Mouse (Mus musculus) myocyte (in vitro differentiated cells): ENCODE measurements around the gene Elk3.

Experiments
- CEBPB ChIP-seq: IDR thresholded peaks from 2 replicates; pipeline ENCODE4 v1.6.1; 2011; ENCODE audit warnings: mild to moderate bottlenecking, moderate library complexity; ENCODE audit not compliant: poor library complexity, insufficient read depth, severe bottlenecking
- E2F4 ChIP-seq: IDR thresholded peaks from one replicate; pipeline ENCODE4 v1.6.1; 2011; ENCODE audit warnings: mild to moderate bottlenecking, control low read depth, moderate library complexity; ENCODE audit not compliant: insufficient read depth
- MAX ChIP-seq: IDR thresholded peaks from one replicate; pipeline ENCODE4 v1.6.1; 2011; ENCODE audit warnings: low read depth, mild to moderate bottlenecking, control low read depth
- MYOD1 ChIP-seq, 3 experiments: IDR thresholded peaks; one replicate each; pipeline ENCODE4 v1.6.1; 2011; ENCODE audit warnings: control low read depth in 2 of 3, low read depth in 2 of 3, mild to moderate bottlenecking in 2 of 3, moderate library complexity in 1 of 3; ENCODE audit not compliant: insufficient read length in 2 of 3, control insufficient read depth in 1 of 3
- MYOG ChIP-seq, 3 experiments: IDR thresholded peaks; one replicate each; pipeline ENCODE4 v1.6.1; 2011; ENCODE audit warnings: control low read depth in 2 of 3, low read depth in 2 of 3, mild to moderate bottlenecking in 2 of 3; ENCODE audit not compliant: insufficient read length in 2 of 3, control insufficient read depth in 1 of 3, insufficient read depth in 1 of 3
- POLR2A ChIP-seq: IDR thresholded peaks from one replicate; pipeline ENCODE4 v1.6.1; 2011; ENCODE audit warnings: low read depth, mild to moderate bottlenecking, control low read depth, moderate library complexity; ENCODE audit not compliant: insufficient read length
- POLR2AphosphoS2 ChIP-seq: IDR thresholded peaks from one replicate; pipeline ENCODE4 v1.6.1; 2011; ENCODE audit warnings: low read depth, control low read depth; ENCODE audit not compliant: insufficient read length
- REST ChIP-seq: IDR thresholded peaks from one replicate; pipeline ENCODE4 v1.6.1; 2011; ENCODE audit warnings: mild to moderate bottlenecking, control low read depth, moderate library complexity; ENCODE audit not compliant: insufficient read depth, insufficient read length
- TCF12 ChIP-seq: IDR thresholded peaks from one replicate; pipeline ENCODE4 v1.6.1; 2011; ENCODE audit warnings: mild to moderate bottlenecking, control low read depth; ENCODE audit not compliant: poor library complexity, insufficient read depth, severe bottlenecking
- TCF3 ChIP-seq: IDR thresholded peaks from one replicate; pipeline ENCODE4 v1.6.1; 2011; ENCODE audit warnings: low read depth, control low read depth; ENCODE audit not compliant: insufficient read length
- USF1 ChIP-seq: IDR thresholded peaks from one replicate; pipeline ENCODE4 v1.6.1; 2011; ENCODE audit warnings: low read depth, mild to moderate bottlenecking, control low read depth, moderate library complexity

DNA sequence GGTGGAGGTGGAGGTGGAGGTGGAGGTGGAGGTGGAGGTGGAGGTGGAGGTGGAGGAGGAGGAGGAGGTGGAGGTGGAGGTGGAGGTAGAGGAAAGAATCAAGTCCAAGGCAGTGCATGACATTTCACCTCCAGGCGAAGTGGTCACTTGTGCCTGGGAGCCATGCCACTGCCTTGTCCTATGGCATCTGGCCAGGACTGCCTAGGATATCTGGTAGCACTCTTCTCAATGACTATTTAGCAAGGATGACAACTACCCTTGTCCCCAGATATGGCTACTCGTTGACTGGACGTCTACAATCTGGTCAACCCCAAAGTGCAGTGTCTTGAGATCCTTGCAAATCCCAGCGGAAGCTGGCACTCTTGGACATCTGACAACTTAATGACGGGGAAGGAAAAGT lies 27.6 kb upstream of the Elk3 start:
- TF ChIP-seq POLR2A, result no peak
- TF ChIP-seq CEBPB, result no peak
- no peak for TF ChIP-seq MAX
- no peak for TF ChIP-seq POLR2AphosphoS2
- TF ChIP-seq REST, result no peak
- TF ChIP-seq E2F4, result no peak
- no peak for TF ChIP-seq TCF12
- TF ChIP-seq MYOG (IDR thresholded peaks at IDR 0.05; ENCODE audit: control insufficient read depth in 1 of 3, insufficient read depth in 1 of 3, insufficient read length in 2 of 3, low read depth in 2 of 3), result no peak
- no peak for TF ChIP-seq MYOD1 (IDR thresholded peaks at IDR 0.05; ENCODE audit: control insufficient read depth in 1 of 3, insufficient read length in 2 of 3, low read depth in 2 of 3)
- no peak for TF ChIP-seq USF1
- no peak for TF ChIP-seq TCF3
